Mouse (Mus musculus) kidney, embryonic 14.5 days (tissue): ENCODE data around the gene Lingo3. TPM values are rescaled to one million over a fixed set of nuclear protein-coding genes. Genes with fewer than 3 reads are reported as not detected.

ENCODE experiments used
- ATAC-seq: fragments of 200-750 bp; cut with Nextera tagmentation; 2 replicates; pipeline ENCODE4 v1.8.0; 2017; ENCODE audit warnings: moderate number of reproducible peaks, mild to moderate bottlenecking, moderate TSS enrichment, moderate library complexity; ENCODE audit not compliant: low FRiP score, low TSS enrichment
- H3K27ac ChIP-seq: fragments of 300-500 bp; sonication (generic); 2 replicates; pipeline ENCODE4 v1.5.1; 2014; ENCODE audit warnings: low read depth, mild to moderate bottlenecking, low read length, moderate library complexity, mixed read lengths
- H3K27me3 ChIP-seq: fragments of 300-500 bp; sonication (generic); 2 replicates; pipeline ENCODE4 v1.6.1; 2014; ENCODE audit warnings: mild to moderate bottlenecking, low read length; ENCODE audit not compliant: control insufficient read depth, insufficient read depth
- H3K36me3 ChIP-seq: fragments of 300-500 bp; sonication (generic); 2 replicates; pipeline ENCODE4 v1.6.1; 2014; ENCODE audit warnings: low read length, mixed read lengths; ENCODE audit not compliant: control insufficient read depth, insufficient read depth
- H3K4me1 ChIP-seq: fragments of 300-500 bp; sonication (generic); 2 replicates; pipeline ENCODE4 v1.6.1; 2014; ENCODE audit warnings: low read length, mixed read lengths; ENCODE audit not compliant: control insufficient read depth, insufficient read depth
- H3K4me2 ChIP-seq: fragments of 300-500 bp; sonication (generic); replicated peaks from 2 replicates; pipeline ENCODE4 v1.6.1; 2014; ENCODE audit warnings: low read depth, mild to moderate bottlenecking, low read length
- H3K4me3 ChIP-seq: fragments of 300-500 bp; sonication (generic); 2 replicates; pipeline ENCODE4 v1.5.1; 2014; ENCODE audit warnings: mild to moderate bottlenecking, low read length
- H3K9ac ChIP-seq: fragments of 300-500 bp; sonication (generic); 2 replicates; pipeline ENCODE4 v1.6.1; 2014; ENCODE audit warnings: low read depth, mild to moderate bottlenecking, low read length, moderate library complexity
- H3K9me3 ChIP-seq: fragments of 300-500 bp; sonication (generic); 2 replicates; pipeline ENCODE4 v1.6.1; 2016; ENCODE audit warnings: low read length; ENCODE audit not compliant: control insufficient read depth
- WGBS: fragments of 180-500 bp; shearing (Covaris S2); extraction: QIAGEN DNeasy Blood & Tissue Kit; methylation state at CpG from one replicate; pipeline ENCODE4 v1.1.7; 2014; 5-methylcytosine and 5-hydroxymethylcytosine counted together
- polyA plus RNA-seq: library from polyadenylated mRNA; unstranded; fragments of >200 nt; fragmentation: Nextera tagmentation; extraction: Ambion mirVana; gene quantifications from 2 replicates; pipeline ENCODE4 v1.2.1, GENCODE M21; 2014

The Lingo3 gene
- polyA plus RNA-seq, 1 experiment from 2014 or later = 0.97 TPM

GRCm38 (mm10) chr10:80802996-80803395 is 40.8 kb downstream of the Lingo3 start:
- Histone ChIP-seq H3K36me3 (peaks cover 40% of the 10 kb centered on the region), H3K27ac (no peak overlapping the region), H3K9ac (no peak overlapping the region), H3K4me2 (no peak overlapping the region), H3K4me1 (peaks cover 22% of the 10 kb centered on the region), H3K27me3 (peaks cover 7% of the 10 kb centered on the region), H3K9me3 (no peaks in the 10 kb centered on the region), H3K4me3 (no peak overlapping the region)
- no peak for ATAC-seq
- WGBS = 86% methylated on average over 3 of the region's 3 CpGs

GRCm38 (mm10) chr10:80802204-80802912 is 41.5 kb downstream of the Lingo3 start:
- Histone ChIP-seq H3K27me3 (peaks cover 7% of the 10 kb centered on the region), H3K36me3 (peaks cover 40% of the 10 kb centered on the region), H3K9me3 (no peaks in the 10 kb centered on the region), H3K27ac (no peak overlapping the region), H3K4me3 (no peak overlapping the region), H3K4me2 (no peak overlapping the region), H3K9ac (no peak overlapping the region), H3K4me1 (peaks cover 16% of the 10 kb centered on the region)
- 94% methylated on average over 10 of the region's 10 CpGs for WGBS
- ATAC-seq = no peak

DNA sequence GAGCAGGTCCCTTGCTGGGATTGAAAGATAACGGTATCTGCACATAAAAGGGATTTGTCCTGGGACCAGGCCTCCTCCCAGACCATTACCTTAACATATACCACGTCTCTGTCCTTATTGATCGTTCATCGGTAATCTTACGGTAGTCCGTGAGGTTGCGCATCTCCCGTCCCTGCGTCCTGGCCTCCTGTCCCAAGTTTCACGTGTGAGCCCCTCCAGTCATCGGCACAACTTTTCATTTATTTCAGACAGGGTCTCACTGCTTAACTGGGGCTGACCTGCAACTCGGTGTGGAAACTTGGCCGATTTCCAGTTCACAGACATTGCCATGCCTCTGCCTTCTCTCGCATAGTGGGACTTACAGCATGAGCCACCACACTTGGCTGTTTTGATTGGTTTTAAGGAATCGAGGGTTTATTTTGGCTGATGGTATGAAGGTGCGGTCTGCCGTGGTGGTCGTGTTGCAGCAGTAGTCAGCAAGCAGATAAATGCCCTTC is 44.7 kb downstream of the Lingo3 start:
- peaks cover 57% of the 10 kb centered on the region for H3K36me3 ChIP-seq
- WGBS = 3% methylated on average over 18 of the region's 18 CpGs
- H3K4me3 ChIP-seq = peak overlapping the region; percentile 94
- ATAC-seq = no peak
- H3K4me1 ChIP-seq = peaks cover 12% of the 10 kb centered on the region
- H3K27ac ChIP-seq = peak overlapping the region; percentile 96
- H3K9ac ChIP-seq = peak overlapping the region; percentile 97
- H3K27me3 ChIP-seq = no peaks in the 10 kb centered on the region
- peak overlapping the region; percentile 94 for H3K4me2 ChIP-seq
- no peaks in the 10 kb centered on the region for H3K9me3 ChIP-seq

- Histone ChIP-seq H3K4me2 (peak within 1 kb of the TSS; percentile 94), H3K9me3 (no peaks in the 10 kb centered on the region), H3K9ac (peak within 1 kb of the TSS; percentile 97), H3K4me1 (peaks cover 12% of the 10 kb centered on the region), H3K4me3 (peak within 1 kb of the TSS; percentile 94), H3K27ac (peak within 1 kb of the TSS; percentile 96), H3K36me3 (peaks cover 57% of the 10 kb centered on the region), H3K27me3 (no peaks in the 10 kb centered on the region)
- WGBS = under 1% methylated on average over 103 of the region's 104 CpGs
- ATAC-seq = peak; percentile 88
Measured at GRCm38 (mm10) chr10:80798150-80799006, 45.5 kb downstream of the Lingo3 start, which contains the start of the genes Sf3a2 and Plekhj1. Gene Sf3a2, plus strand, starts transcription at chr10:80798198. Gene Plekhj1, minus strand, starts transcription at chr10:80798626.

DNA sequence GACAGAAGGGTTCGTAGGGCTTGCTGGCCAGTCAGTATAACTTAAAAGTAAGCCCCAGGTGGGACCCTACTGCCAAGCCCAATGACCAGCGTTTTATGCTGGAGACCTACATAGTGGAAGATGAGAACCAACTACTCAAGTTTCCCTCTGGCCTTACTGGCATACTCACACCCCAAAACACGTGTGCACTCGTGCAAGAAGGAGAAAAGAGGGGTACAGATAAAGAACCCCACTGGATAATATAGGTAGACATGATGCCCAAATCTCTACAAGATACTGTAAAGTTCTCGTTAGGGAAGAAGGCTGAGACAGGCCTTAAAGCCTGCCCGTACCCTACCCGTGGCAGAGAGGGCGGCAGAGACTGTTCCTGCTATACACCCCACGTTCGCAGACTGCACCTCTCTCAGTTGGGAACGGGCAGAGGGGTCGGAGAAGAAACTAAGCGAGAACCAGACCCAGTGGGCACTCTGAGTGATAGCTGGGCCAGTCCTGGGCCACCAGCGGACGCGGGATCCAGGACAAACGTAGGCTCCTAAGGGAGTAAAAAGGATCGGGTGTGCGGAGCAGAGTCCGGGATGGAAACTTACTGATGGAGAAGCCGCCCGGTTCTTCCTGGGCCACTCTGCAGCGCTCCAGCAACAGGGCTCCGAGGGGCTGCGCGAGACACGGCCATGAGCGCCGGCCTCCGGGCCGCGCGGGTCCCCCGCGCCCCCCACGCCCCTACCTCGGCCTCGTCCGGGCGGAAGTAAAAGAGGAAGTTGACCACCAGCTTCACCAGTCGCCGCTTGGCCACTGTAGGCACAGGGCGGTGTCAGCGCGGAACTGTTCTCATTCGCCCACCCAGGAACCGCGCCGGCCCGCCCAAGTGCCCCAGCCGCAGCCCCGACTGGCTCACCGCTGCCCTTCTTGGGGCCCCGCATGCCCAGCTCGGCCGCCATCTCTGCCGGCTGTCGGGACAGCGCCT is 46.4 kb downstream of the Lingo3 start:
- Histone ChIP-seq H3K4me1 (peaks cover 12% of the 10 kb centered on the region), H3K4me3 (peak overlapping the region; percentile 94), H3K4me2 (peak overlapping the region; percentile 94), H3K9ac (peak overlapping the region; percentile 97), H3K36me3 (peaks cover 57% of the 10 kb centered on the region), H3K27ac (peak overlapping the region; percentile 96), H3K27me3 (no peaks in the 10 kb centered on the region), H3K9me3 (no peaks in the 10 kb centered on the region)
- 2% methylated on average over 59 of the region's 59 CpGs for WGBS
- ATAC-seq = peak; percentile 73

- no peak overlapping the region for H3K27ac ChIP-seq
- no peak for ATAC-seq
- H3K4me3 ChIP-seq = peak overlapping the region; percentile 94; the same call in 1 of the 2 replicates
- H3K27me3 ChIP-seq = no peaks in the 10 kb centered on the region
- WGBS = 83% methylated on average over 9 of the region's 9 CpGs
- peak overlapping the region; percentile 94 for H3K4me2 ChIP-seq
- H3K36me3 ChIP-seq = peaks cover 57% of the 10 kb centered on the region
- H3K9ac ChIP-seq = no peak overlapping the region; the same call in 1 of the 2 replicates
- H3K4me1 ChIP-seq = peaks cover 12% of the 10 kb centered on the region
- H3K9me3 ChIP-seq = no peaks in the 10 kb centered on the region
Measured at GRCm38 (mm10) chr10:80796307-80796848, 47.5 kb downstream of the Lingo3 start.

GRCm38 (mm10) chr10:80794750-80795149 is 49.1 kb downstream of the Lingo3 start:
- H3K4me3 ChIP-seq = no peak overlapping the region
- no peak overlapping the region for H3K4me2 ChIP-seq
- no peak overlapping the region for H3K27ac ChIP-seq
- no peaks in the 10 kb centered on the region for H3K27me3 ChIP-seq
- no peak for ATAC-seq
- no peak overlapping the region for H3K9ac ChIP-seq
- peaks cover 8% of the 10 kb centered on the region for H3K4me1 ChIP-seq
- no peaks in the 10 kb centered on the region for H3K9me3 ChIP-seq
- H3K36me3 ChIP-seq = peaks cover 67% of the 10 kb centered on the region
- WGBS = 90% methylated on average over 8 of the region's 8 CpGs

GRCm38 (mm10) chr10:80793803-80794202 is 50.0 kb downstream of the Lingo3 start:
- Histone ChIP-seq H3K27me3 (no peaks in the 10 kb centered on the region), H3K9me3 (no peaks in the 10 kb centered on the region), H3K9ac (no peak overlapping the region; the same call in 1 of the 2 replicates), H3K36me3 (peaks cover 76% of the 10 kb centered on the region), H3K4me2 (no peak overlapping the region), H3K4me3 (no peak overlapping the region), H3K27ac (no peak overlapping the region), H3K4me1 (peaks cover 5% of the 10 kb centered on the region; the same call in 1 of the 2 replicates)
- no peak for ATAC-seq
- WGBS = 88% methylated on average over 4 of the region's 4 CpGs
